Mouse (Mus musculus): ENCODE results near the gene Phlda1. TPM values are rescaled to one million over a fixed set of nuclear protein-coding genes. Genes with fewer than 3 reads are reported as not detected.

Gene Phlda1
- polyA plus RNA-seq, 1 experiment = 0.28 TPM

DNA sequence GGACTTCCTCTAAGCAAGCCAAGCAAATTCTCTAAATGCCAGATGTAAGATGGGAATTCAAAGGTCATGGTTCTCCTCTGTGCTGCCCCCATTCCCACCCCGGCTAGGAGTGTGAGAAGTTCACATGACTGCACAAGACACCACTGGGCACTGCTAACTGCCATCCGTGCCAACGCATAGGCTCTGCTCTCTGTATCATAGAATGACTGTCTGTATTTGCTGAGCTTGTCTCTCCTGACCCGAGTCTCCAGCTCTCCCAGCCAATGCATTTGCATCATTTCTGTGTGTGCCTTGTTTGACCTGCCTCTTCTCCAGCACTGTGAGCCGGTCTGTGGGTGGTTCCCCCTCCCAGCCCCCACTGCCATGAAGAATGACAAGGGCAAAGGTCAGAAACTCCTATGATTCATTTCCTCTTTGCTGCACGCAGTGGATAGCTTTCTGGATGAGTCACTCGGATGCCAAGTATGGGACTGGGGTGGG is 37.7 kb downstream of the Phlda1 start:
- TF ChIP-seq CTCF (IDR thresholded peaks at IDR 0.05; ENCODE audit: control insufficient read depth, insufficient read depth, insufficient replicate concordance, low read depth, low read length) (no peak), POLR2A (IDR thresholded peaks at IDR 0.05; ENCODE audit: control insufficient read depth, low read depth, low read length) (no peak; the same call in 1 of the 2 replicates)
- Histone ChIP-seq H3K4me1 (ENCODE audit: control insufficient read depth, insufficient read depth, low read length) (peaks cover 6% of the 10 kb centered on the region), H3K27ac (ENCODE audit: control insufficient read depth, insufficient read depth, low read depth, low read length) (no peak overlapping the region), H3K36me3 (ENCODE audit: control insufficient read depth, insufficient read depth, low read length) (no peaks in the 10 kb centered on the region), H3K27me3 (ENCODE audit: control insufficient read depth, insufficient read depth, low read length) (no peaks in the 10 kb centered on the region), H3K4me3 (ENCODE audit: control insufficient read depth, low read depth, low read length) (no peak overlapping the region)

DNA sequence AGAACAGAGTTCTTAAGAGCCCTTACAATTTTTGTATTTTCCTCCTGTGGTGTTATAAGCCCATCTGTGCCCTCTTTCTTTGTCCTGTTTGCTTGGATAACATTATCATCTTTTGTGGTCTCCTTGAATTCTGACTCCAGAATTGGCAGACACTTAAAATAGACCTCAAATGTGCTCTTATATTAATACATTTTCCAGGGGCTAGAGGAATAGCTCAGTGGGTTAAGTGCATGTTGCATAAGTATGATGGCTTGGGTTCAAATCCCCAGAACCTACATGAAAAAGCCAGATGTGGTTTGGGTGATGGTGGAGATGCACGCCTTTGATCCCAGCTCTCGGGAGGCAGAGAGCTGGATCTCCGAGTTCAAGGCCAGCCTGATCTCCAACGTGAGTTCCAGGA is 38.2 kb downstream of the Phlda1 start:
- Histone ChIP-seq H3K4me3 (ENCODE audit: control insufficient read depth, low read depth, low read length) (no peak overlapping the region), H3K4me1 (ENCODE audit: control insufficient read depth, insufficient read depth, low read length) (peaks cover 6% of the 10 kb centered on the region), H3K27me3 (ENCODE audit: control insufficient read depth, insufficient read depth, low read length) (no peaks in the 10 kb centered on the region), H3K36me3 (ENCODE audit: control insufficient read depth, insufficient read depth, low read length) (no peaks in the 10 kb centered on the region), H3K27ac (ENCODE audit: control insufficient read depth, insufficient read depth, low read depth, low read length) (no peak overlapping the region)
- no peak for TF ChIP-seq POLR2A (IDR thresholded peaks at IDR 0.05; ENCODE audit: control insufficient read depth, low read depth, low read length)
- TF ChIP-seq CTCF (IDR thresholded peaks at IDR 0.05; ENCODE audit: control insufficient read depth, insufficient read depth, insufficient replicate concordance, low read depth, low read length) = no peak

DNA sequence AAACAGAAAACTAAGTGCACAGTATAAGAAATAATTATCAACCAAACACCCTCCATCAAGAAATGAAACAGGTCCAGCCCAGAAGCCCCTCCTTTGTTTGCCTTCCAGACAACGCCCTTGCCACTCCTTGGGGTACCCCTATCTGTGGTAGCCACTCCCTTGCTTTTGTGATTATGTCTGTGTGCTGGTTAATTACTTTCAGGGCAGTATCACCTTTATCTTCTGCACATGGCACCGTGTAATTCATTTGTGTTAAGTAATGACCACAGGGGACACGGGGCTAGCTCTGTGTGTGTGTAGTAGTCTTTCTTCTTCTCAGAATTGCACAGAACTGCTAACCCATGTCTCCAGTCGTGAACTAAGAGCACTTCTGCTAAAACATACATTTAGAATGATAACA is 39.6 kb downstream of the Phlda1 start:
- TF ChIP-seq CTCF (IDR thresholded peaks at IDR 0.05; ENCODE audit: control insufficient read depth, insufficient read depth, insufficient replicate concordance, low read depth, low read length) = no peak
- no peak for TF ChIP-seq POLR2A (IDR thresholded peaks at IDR 0.05; ENCODE audit: control insufficient read depth, low read depth, low read length)
- no peak overlapping the region for H3K27ac ChIP-seq (ENCODE audit: control insufficient read depth, insufficient read depth, low read depth, low read length)
- H3K36me3 ChIP-seq (ENCODE audit: control insufficient read depth, insufficient read depth, low read length) = no peaks in the 10 kb centered on the region
- H3K27me3 ChIP-seq (ENCODE audit: control insufficient read depth, insufficient read depth, low read length) = no peaks in the 10 kb centered on the region
- H3K4me3 ChIP-seq (ENCODE audit: control insufficient read depth, low read depth, low read length) = peak overlapping the region; percentile 63; the same call in 1 of the 2 replicates
- H3K4me1 ChIP-seq (ENCODE audit: control insufficient read depth, insufficient read depth, low read length) = peaks cover 1% of the 10 kb centered on the region; the same call in 1 of the 2 replicates

DNA sequence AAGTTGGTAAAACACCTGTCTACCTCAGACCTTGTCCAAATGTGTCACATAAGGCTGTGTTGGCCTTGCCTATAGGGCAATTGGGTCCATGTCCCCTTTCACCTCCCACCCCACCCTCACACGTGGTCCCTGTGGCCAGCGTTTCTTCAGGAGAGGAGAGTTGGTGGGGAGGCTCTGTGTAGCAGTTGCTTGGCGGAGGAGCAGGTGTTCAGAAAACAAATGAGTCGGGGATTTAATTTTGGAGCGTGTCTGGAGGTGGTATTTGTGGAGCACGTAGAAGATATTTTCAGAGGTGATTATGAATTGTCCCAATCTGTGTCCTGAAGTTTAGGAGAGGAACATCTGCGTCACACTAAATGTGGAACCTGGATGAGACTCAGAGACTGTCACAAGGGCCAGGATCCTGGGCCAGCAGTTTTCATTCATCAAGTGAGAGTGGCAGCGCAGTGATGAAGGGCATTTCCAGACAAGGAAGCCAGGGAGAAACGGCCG is 41.8 kb downstream of the Phlda1 start:
- H3K27ac ChIP-seq (ENCODE audit: control insufficient read depth, insufficient read depth, low read depth, low read length) = no peak overlapping the region
- no peaks in the 10 kb centered on the region for H3K27me3 ChIP-seq (ENCODE audit: control insufficient read depth, insufficient read depth, low read length)
- H3K4me1 ChIP-seq (ENCODE audit: control insufficient read depth, insufficient read depth, low read length) = no peaks in the 10 kb centered on the region
- no peak overlapping the region for H3K4me3 ChIP-seq (ENCODE audit: control insufficient read depth, low read depth, low read length)
- H3K36me3 ChIP-seq (ENCODE audit: control insufficient read depth, insufficient read depth, low read length) = no peaks in the 10 kb centered on the region
- TF ChIP-seq CTCF (IDR thresholded peaks at IDR 0.05; ENCODE audit: control insufficient read depth, insufficient read depth, insufficient replicate concordance, low read depth, low read length) = no peak
- TF ChIP-seq POLR2A (IDR thresholded peaks at IDR 0.05; ENCODE audit: control insufficient read depth, low read depth, low read length) = no peak

DNA sequence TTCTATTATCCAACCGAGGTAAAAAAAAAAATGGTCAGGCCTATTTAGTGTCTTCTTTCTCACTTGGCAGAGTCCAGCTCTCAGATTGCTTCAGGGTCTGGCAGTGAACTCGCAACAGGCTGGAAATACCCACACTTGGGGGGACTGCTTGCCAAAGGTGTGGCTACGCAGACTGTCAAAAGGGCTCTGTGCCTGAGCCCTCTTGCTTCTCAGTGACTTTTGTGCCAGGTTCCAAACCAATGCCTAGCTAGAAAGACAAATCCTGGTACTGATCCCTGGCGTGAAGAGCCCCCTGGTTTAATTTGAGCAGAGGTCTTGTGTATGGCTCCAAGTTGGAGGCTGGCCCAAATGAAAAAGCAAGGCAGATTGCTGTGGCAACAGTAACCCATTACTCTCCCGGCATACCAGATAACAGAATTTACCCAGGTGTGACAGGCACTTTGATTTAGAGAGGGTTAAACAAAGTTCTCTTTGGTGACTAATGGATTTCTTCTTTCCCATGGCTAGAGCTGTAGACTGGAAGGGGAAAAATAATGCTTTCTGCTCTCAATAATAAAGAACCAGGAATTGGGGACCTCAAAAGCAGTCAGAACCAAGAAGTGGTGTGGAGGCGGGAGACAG is 44.1 kb downstream of the Phlda1 start:
- Histone ChIP-seq H3K27ac (ENCODE audit: control insufficient read depth, insufficient read depth, low read depth, low read length) (no peak overlapping the region), H3K4me1 (ENCODE audit: control insufficient read depth, insufficient read depth, low read length) (no peaks in the 10 kb centered on the region), H3K36me3 (ENCODE audit: control insufficient read depth, insufficient read depth, low read length) (no peaks in the 10 kb centered on the region), H3K27me3 (ENCODE audit: control insufficient read depth, insufficient read depth, low read length) (no peaks in the 10 kb centered on the region), H3K4me3 (ENCODE audit: control insufficient read depth, low read depth, low read length) (no peak overlapping the region)
- TF ChIP-seq POLR2A (IDR thresholded peaks at IDR 0.05; ENCODE audit: control insufficient read depth, low read depth, low read length) (no peak), CTCF (IDR thresholded peaks at IDR 0.05; ENCODE audit: control insufficient read depth, insufficient read depth, insufficient replicate concordance, low read depth, low read length) (no peak)

DNA sequence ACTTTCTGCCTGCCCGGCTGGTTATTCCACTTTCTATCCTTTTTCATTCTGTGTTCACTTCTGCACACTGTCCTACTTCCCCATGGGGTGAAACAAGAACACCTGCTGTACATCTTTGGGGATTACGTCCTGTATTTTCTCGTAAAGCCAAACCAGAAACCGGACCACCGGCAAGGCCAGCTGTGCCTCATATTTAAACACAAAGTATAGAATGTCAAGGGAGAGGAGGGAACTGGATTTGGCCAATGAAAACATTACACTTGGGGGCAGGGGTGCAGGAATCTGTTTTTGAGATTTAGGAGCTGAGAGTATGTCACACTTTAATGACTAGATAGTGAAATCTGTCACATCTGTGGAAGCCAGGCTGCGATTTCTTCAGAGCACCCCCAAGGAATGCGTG is 47.6 kb downstream of the Phlda1 start:
- no peak overlapping the region for H3K27ac ChIP-seq (ENCODE audit: control insufficient read depth, insufficient read depth, low read depth, low read length)

DNA sequence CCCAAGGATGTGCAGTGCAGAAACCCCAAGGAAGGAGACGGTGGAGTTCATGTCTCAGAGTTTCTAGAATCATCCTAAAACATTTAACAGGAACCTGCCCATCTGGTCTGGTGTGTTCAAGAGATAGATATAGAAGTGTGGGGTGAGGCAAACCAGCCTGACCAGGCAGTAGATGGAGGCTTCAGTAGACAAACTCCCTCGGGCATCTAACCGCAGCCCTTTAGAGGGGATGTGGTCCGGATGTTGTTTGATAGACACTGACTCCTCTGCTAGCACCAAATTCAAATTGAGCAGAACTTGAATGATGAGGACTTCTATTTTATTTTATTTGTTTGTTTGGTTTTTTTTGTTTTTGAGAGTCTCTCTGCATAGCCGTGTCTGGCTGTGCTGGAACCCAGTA is 48.6 kb downstream of the Phlda1 start:
- Histone ChIP-seq H3K4me3 (ENCODE audit: control insufficient read depth, low read depth, low read length) (no peak overlapping the region), H3K4me1 (ENCODE audit: control insufficient read depth, insufficient read depth, low read length) (0 out of 2 replicates have a peak, but pooled peaks cover 2% of the 10 kb centered on the region), H3K27me3 (ENCODE audit: control insufficient read depth, insufficient read depth, low read length) (no peaks in the 10 kb centered on the region), H3K36me3 (ENCODE audit: control insufficient read depth, insufficient read depth, low read length) (no peaks in the 10 kb centered on the region), H3K27ac (ENCODE audit: control insufficient read depth, insufficient read depth, low read depth, low read length) (no peak overlapping the region)
- no peak for TF ChIP-seq CTCF (IDR thresholded peaks at IDR 0.05; ENCODE audit: control insufficient read depth, insufficient read depth, insufficient replicate concordance, low read depth, low read length)
- TF ChIP-seq POLR2A (IDR thresholded peaks at IDR 0.05; ENCODE audit: control insufficient read depth, low read depth, low read length) = no peak

More for the DNA sequence above, 47.6 kb downstream of the Phlda1 start:
- Histone ChIP-seq H3K4me3 (ENCODE audit: control insufficient read depth, low read depth, low read length) (no peak overlapping the region), H3K36me3 (ENCODE audit: control insufficient read depth, insufficient read depth, low read length) (no peaks in the 10 kb centered on the region), H3K4me1 (ENCODE audit: control insufficient read depth, insufficient read depth, low read length) (0 out of 2 replicates have a peak, but pooled peaks cover 2% of the 10 kb centered on the region), H3K27me3 (ENCODE audit: control insufficient read depth, insufficient read depth, low read length) (no peaks in the 10 kb centered on the region)
- TF ChIP-seq CTCF (IDR thresholded peaks at IDR 0.05; ENCODE audit: control insufficient read depth, insufficient read depth, insufficient replicate concordance, low read depth, low read length) (no peak), POLR2A (IDR thresholded peaks at IDR 0.05; ENCODE audit: control insufficient read depth, low read depth, low read length) (no peak)
